Mouse (Mus musculus): ENCODE data around the gene Ssbp3.

DNA sequence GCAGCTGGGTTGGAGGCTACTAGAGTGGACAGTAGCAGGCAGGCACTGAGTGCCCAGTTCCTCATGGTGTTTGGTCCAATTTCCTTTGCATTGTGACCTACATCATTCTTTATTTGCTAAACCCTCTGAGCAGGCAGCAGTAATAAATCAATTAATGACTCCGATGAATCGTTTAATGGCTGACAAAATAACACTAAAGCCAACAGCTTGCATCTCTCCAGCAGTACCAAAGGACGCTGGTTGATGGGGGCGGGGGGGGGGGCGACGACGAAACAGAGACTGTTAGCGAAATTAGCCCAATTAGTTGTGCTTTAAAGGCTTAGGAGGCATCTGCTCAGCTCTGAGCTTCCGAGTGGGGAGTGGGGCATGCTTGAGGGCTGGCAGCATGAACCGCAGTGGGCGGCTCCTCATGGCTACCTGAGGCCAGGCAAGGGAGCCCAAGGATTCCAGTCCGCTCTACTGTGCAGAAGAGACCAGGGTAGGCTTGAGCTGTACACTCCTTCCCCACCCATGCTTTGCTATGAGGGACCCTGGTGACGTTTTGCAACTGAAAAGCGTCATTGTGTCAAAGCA, 91.5 kb downstream of the Ssbp3 start:
- TF ChIP-seq CTCF (conservative IDR thresholded peaks at IDR 0.05; ENCODE audit: low read length) (no peak), NANOG (IDR thresholded peaks at IDR 0.05; ENCODE audit: borderline replicate concordance, low read length) (no peak), POU5F1 (IDR thresholded peaks at IDR 0.05; ENCODE audit: borderline replicate concordance, low read length) (no peak)

All from E14TG2a.4 (cell line).